Mouse (Mus musculus) forebrain, embryonic 15.5 days (tissue): Measurements from ENCODE around the gene Fam129b. TPM values are rescaled to one million over a fixed set of nuclear protein-coding genes. Genes with fewer than 3 reads are reported as not detected.

ENCODE experiments used
- ATAC-seq: fragments of 200-750 bp; cut with Nextera tagmentation; replicated peaks from 2 replicates; pipeline ENCODE4 v1.8.0; 2017; ENCODE audit warnings: mild to moderate bottlenecking, moderate TSS enrichment, moderate library complexity
- H3K27ac ChIP-seq: fragments of 300-500 bp; sonication (generic); replicated peaks from 2 replicates; pipeline ENCODE4 v1.5.1; 2015; ENCODE audit warnings: mild to moderate bottlenecking, inconsistent platforms
- H3K27me3 ChIP-seq: fragments of 300-500 bp; sonication (generic); 2 replicates; pipeline ENCODE4 v1.6.1; 2015; ENCODE audit warnings: inconsistent platforms
- H3K36me3 ChIP-seq: fragments of 300-500 bp; sonication (generic); 2 replicates; pipeline ENCODE4 v1.6.1; 2015; ENCODE audit warnings: mild to moderate bottlenecking, inconsistent platforms
- H3K4me1 ChIP-seq: fragments of 300-500 bp; sonication (generic); 2 replicates; pipeline ENCODE4 v1.6.1; 2015; ENCODE audit warnings: inconsistent platforms
- H3K4me2 ChIP-seq: fragments of 300-500 bp; sonication (generic); replicated peaks from 2 replicates; pipeline ENCODE4 v1.6.1; 2015; ENCODE audit warnings: mild to moderate bottlenecking, inconsistent platforms
- H3K4me3 ChIP-seq: fragments of 300-500 bp; sonication (generic); 2 replicates; pipeline ENCODE4 v1.5.1; 2015; ENCODE audit warnings: mild to moderate bottlenecking, inconsistent platforms
- H3K9ac ChIP-seq: fragments of 300-500 bp; sonication (generic); replicated peaks from 2 replicates; pipeline ENCODE4 v1.6.1; 2015; ENCODE audit warnings: mild to moderate bottlenecking, inconsistent platforms
- H3K9me3 ChIP-seq: fragments of 300-500 bp; sonication (generic); 2 replicates; pipeline ENCODE4 v1.6.1; 2016; ENCODE audit warnings: inconsistent platforms
- WGBS: fragments of 180-500 bp; shearing (Covaris S2); methylation state at CpG from one replicate; pipeline ENCODE4 v1.1.7; 2015; ENCODE audit warnings: mixed read lengths; 5-methylcytosine and 5-hydroxymethylcytosine counted together
- polyA plus RNA-seq: library from polyadenylated mRNA; unstranded; fragments of >200 nt; fragmentation: Nextera tagmentation; extraction: Ambion mirVana; gene quantifications from 2 replicates; pipeline ENCODE4 v1.2.1, GENCODE M21; 2015

The Fam129b gene
- polyA plus RNA-seq, 1 experiment from 2014 or later, result 33.5 TPM

DNA sequence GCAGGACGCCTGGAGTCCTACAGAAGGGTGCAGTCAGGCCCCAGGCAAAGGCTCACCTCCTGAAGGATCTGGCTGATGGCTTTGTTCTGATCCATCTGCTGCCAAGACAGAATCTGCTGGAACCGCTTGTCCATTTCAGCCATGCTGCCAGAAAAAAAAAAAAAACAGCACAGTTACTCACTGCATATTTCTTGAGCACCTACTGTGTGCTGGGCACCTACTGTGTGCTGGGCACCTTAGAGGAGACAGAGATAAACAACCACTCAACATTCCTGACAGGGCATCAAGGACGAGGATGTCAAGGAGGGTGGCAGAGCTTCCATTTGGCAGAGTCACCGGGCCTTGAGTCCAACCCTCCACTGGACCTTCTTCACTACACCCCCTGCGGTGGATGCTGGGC is 62.8 kb downstream of the Fam129b start:
- Histone ChIP-seq H3K4me2 (no peak overlapping the region), H3K36me3 (peaks cover 46% of the 10 kb centered on the region)
- 96% methylated on average over 5 of the region's 5 CpGs for WGBS

DNA sequence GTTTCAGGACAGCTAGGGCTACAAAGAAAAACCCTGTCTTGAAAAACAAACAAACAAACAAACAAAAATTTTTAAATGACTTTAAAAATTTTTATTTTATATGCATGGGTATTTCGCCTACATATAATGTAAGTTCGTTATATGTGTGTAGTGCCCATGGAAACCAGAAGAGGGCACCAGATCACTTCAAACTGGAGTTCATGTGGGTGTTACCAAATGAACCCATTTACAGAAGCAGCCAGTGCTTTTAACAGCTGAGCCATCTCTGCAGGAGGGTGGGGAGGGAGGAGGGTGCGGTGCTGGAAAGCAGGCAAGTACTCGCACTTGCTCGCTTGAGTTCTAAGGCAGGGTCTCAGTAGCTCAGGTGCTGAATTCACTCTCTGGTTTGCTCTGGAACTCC is 63.5 kb downstream of the Fam129b start:
- Histone ChIP-seq H3K4me1 (no peaks in the 10 kb centered on the region), H3K9ac (no peak overlapping the region), H3K27me3 (no peaks in the 10 kb centered on the region), H3K36me3 (peaks cover 48% of the 10 kb centered on the region), H3K4me2 (no peak overlapping the region), H3K27ac (no peak overlapping the region), H3K9me3 (no peaks in the 10 kb centered on the region), H3K4me3 (no peak overlapping the region)
- 69% methylated on average over 5 of the region's 5 CpGs for WGBS
- ATAC-seq, result no peak

More for the DNA sequence above, 62.8 kb downstream of the Fam129b start:
- Histone ChIP-seq H3K27ac (no peak overlapping the region), H3K27me3 (no peaks in the 10 kb centered on the region), H3K9ac (no peak overlapping the region), H3K4me1 (no peaks in the 10 kb centered on the region), H3K9me3 (no peaks in the 10 kb centered on the region), H3K4me3 (no peak overlapping the region)
- no peak for ATAC-seq

DNA sequence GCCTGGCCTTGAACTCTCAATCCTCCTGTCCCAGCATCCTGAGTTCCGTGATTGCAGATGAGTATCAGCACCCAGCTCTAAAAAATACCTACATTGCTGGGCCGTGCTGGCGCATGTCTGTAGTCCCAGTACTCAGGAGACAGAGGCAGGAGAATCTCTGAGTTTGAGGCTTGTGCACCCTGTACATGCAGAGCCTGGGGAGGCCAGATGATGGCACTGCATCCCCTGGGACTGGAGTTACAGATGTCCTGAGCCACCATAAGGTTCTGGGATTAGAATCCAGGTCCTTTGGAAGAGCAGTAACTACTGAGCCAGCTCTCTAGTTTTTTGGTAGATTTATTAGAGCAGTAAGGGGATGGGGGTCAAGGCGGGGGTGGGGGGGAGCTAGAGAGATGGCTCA is 64.6 kb downstream of the Fam129b start:
- Histone ChIP-seq H3K4me3 (no peak overlapping the region), H3K36me3 (peaks cover 53% of the 10 kb centered on the region), H3K27ac (no peak overlapping the region), H3K4me2 (no peak overlapping the region), H3K9ac (no peak overlapping the region), H3K9me3 (no peaks in the 10 kb centered on the region), H3K27me3 (no peaks in the 10 kb centered on the region), H3K4me1 (no peaks in the 10 kb centered on the region)
- 91% methylated on average over 4 of the region's 4 CpGs for WGBS
- no peak for ATAC-seq

DNA sequence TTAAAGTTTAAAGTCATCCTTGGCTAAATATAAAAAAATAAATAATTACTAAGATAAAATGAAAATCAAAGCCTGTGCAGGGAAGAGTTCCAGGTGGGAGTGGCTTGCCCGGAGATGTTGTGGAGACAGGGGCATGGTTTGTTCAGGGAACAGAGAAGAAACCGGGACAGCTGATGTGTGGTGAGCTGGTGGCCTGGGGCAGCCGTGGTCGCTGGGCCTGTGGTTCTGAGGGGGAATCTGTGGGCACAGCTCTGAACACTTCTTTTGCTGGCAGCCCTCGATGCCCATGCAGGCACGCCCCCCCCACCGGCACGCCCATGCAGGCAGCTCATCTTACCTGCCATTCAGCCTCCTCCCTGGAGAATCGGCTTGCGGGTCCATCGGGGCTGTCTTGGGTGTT is 71.5 kb downstream of the Fam129b start:
- Histone ChIP-seq H3K27me3 (no peaks in the 10 kb centered on the region), H3K9ac (no peak overlapping the region), H3K9me3 (no peaks in the 10 kb centered on the region), H3K27ac (no peak overlapping the region), H3K36me3 (peaks cover 39% of the 10 kb centered on the region), H3K4me1 (no peaks in the 10 kb centered on the region), H3K4me2 (no peak overlapping the region), H3K4me3 (no peak overlapping the region)
- ATAC-seq, result no peak
- WGBS, result 92% methylated on average over 11 of the region's 11 CpGs

DNA sequence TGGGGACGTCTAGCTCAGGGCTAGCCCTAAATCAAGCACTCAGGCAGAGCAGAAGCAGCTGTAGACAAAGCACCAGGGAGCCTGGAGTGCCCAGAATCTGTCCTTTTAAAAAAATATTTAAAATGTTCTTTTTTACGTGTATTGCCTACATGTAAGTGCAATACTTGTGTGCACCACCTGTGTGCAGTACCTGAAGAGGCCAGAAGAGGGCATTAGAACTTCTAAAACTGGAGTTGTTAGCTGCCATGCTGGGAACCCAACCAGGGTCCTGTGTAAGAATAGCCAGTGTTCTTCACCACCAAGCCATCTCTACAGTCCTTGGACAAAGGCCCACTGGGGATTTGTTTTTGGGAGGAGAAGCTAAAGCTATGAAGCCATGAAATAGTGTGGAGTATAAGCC is 78.7 kb downstream of the Fam129b start:
- Histone ChIP-seq H3K9ac (no peak overlapping the region), H3K36me3 (peaks cover 38% of the 10 kb centered on the region), H3K4me1 (no peaks in the 10 kb centered on the region), H3K4me3 (no peak overlapping the region), H3K27me3 (no peaks in the 10 kb centered on the region), H3K9me3 (no peaks in the 10 kb centered on the region), H3K4me2 (no peak overlapping the region), H3K27ac (no peak overlapping the region)
- 100% methylated on average over 2 of the region's 2 CpGs for WGBS
- no peak for ATAC-seq

DNA sequence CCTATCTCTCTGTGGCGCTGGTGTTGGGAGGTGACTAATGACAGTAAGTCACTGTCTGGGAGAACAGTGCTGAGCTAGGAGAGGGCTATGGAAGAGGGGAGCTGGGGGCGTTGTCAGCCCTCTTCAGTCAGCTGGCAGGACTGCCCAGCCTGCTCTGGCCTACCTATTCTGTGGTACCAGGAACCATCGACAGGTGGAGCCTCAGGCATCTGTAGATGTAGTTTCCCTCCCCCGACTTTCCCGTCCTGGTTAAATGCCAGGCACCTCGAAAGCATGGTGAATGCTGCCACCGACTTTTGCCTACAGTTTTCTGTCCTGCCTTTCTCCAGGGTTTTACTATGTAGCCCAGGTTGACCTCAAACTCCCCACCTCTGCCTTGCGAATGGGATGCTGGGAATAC is 81.4 kb downstream of the Fam129b start:
- Histone ChIP-seq H3K9ac (no peak overlapping the region), H3K27me3 (no peaks in the 10 kb centered on the region), H3K4me3 (no peak overlapping the region), H3K36me3 (peaks cover 32% of the 10 kb centered on the region), H3K4me1 (peaks cover 14% of the 10 kb centered on the region), H3K4me2 (no peak overlapping the region), H3K27ac (no peak overlapping the region), H3K9me3 (no peaks in the 10 kb centered on the region)
- no peak for ATAC-seq
- 59% methylated on average over 8 of the region's 8 CpGs for WGBS

DNA sequence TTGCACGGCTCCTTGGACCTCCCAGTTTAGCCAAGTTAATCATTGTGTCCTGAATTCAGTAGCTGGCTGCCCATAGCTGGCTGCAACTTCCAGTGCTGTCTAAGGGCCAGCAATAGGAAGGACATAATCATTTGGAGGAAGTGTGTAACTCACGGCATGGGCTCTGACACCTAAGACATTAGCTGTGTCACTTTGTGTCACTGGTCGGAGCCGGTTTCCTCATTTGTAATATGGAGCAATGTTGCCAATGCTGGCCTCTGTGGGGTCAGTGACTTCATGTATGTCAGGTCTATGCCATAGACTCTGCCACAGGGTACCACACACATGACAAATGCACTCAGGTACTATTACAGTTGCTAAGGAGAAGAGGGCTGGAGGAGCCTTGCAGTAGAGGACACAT is 84.4 kb downstream of the Fam129b start:
- H3K9me3 ChIP-seq, result no peaks in the 10 kb centered on the region
- peak overlapping the region; percentile 71; the same call in 1 of the 2 replicates for H3K4me3 ChIP-seq
- peaks cover 33% of the 10 kb centered on the region for H3K36me3 ChIP-seq
- WGBS, result 93% methylated on average over 4 of the region's 4 CpGs
- H3K27me3 ChIP-seq, result no peaks in the 10 kb centered on the region
- ATAC-seq, result no peak
- H3K4me2 ChIP-seq, result peak overlapping the region; percentile 91
- H3K9ac ChIP-seq, result peak overlapping the region; percentile 90; the same call in 1 of the 2 replicates
- H3K4me1 ChIP-seq, result peaks cover 39% of the 10 kb centered on the region
- no peak overlapping the region for H3K27ac ChIP-seq

DNA sequence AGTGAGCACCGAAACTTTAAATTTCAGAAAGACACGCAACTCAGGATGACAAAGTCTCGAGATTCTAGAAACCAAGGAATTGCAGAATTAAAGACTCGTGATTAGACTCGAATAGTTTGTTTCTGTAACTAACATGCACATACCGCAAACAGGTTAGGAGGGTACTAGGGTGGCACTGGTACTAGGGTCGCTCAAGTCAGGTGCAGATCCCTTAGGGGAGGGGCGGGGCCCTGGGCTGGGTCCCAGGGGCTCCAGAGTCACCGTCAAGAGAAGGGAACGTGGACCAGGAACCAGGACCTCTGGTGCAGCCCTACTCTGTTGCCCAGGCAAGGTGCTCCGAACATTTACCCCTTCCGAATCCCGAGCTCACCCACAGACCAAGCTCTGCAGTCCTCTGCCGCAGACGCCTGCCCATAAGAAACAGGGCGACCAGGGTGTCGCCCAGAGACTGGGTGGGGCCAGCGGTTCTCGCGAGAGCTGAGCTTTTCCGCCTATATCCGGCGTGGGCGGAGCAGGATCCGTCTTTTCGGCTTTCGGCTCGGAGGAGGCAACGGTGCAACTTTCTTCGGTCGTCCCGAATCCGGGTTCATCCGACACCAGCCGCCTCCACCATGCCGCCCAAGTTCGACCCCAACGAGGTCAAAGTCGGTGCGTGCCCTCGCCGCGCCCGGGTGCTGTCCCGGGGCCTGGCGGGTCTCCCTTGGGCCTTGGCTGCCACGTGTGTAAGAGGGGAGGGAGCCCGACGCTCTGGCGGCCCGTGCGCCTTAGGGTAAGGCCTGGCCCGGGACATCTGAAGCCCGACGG is 85.5 kb downstream of the Fam129b start, which contains the start of the genes Rpl12 and Lrsam1:
Gene Rpl12 (plus strand): TSS at position 368 of the 804 bp plus-strand sequence.
Gene Lrsam1 (minus strand): TSS at position 423 of the 804 bp plus-strand sequence.
- no peaks in the 10 kb centered on the region for H3K9me3 ChIP-seq
- peak within 1 kb of the TSS; percentile 90 for H3K9ac ChIP-seq
- H3K4me1 ChIP-seq, result peaks cover 45% of the 10 kb centered on the region
- H3K36me3 ChIP-seq, result peaks cover 29% of the 10 kb centered on the region
- ATAC-seq, result peak; percentile 97
- H3K27ac ChIP-seq, result peak within 1 kb of the TSS; percentile 76
- H3K27me3 ChIP-seq, result no peaks in the 10 kb centered on the region
- H3K4me3 ChIP-seq, result peak within 1 kb of the TSS; percentile 71
- WGBS, result 3% methylated on average over 53 of the region's 55 CpGs
- H3K4me2 ChIP-seq, result peak within 1 kb of the TSS; percentile 91

DNA sequence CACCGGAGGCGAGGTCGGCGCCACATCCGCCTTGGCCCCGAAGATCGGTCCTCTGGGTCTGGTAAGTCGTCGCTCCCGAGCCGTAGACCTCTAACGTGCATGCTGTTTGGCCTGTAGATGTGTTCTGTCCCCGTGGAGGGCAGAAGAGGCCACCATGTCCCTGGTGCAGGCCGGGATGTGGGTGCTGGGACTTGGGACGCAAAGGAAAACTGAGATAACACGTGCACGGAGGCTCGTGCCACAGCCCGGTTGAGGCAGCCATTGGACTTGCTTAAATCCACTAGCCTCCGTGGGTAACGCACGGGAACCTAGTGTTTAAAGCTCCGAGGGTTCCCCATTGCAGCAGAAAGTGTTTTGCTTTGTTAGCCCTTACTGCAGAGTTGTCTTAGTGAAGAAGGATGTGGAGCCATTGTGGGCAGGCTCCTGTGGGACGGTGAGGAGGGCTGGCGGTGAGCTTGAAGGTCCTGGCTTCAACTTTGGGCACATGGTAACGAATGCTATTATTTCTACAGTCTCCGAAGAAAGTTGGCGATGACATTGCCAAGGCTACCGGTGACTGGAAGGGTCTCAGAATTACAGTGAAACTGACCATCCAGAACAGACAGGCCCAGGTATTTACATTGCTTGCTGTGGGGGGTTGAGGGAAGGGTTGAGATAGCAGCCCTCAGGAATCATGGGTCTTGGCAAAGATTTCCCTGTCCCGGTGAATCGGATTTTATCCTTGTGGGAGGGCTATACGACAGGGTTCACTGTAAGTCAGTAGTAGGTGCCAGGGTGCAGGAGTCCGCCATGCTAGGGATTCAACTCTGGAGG is 86.4 kb downstream of the Fam129b start:
- Histone ChIP-seq H3K9ac (peak overlapping the region; percentile 90), H3K4me3 (peak overlapping the region; percentile 71), H3K27ac (peak overlapping the region; percentile 76), H3K36me3 (peaks cover 29% of the 10 kb centered on the region), H3K9me3 (no peaks in the 10 kb centered on the region), H3K4me2 (peak overlapping the region; percentile 91), H3K27me3 (no peaks in the 10 kb centered on the region), H3K4me1 (peaks cover 49% of the 10 kb centered on the region)
- peak; percentile 4; the same call in 1 of the 2 replicates for ATAC-seq
- under 1% methylated on average over 33 of the region's 33 CpGs for WGBS

DNA sequence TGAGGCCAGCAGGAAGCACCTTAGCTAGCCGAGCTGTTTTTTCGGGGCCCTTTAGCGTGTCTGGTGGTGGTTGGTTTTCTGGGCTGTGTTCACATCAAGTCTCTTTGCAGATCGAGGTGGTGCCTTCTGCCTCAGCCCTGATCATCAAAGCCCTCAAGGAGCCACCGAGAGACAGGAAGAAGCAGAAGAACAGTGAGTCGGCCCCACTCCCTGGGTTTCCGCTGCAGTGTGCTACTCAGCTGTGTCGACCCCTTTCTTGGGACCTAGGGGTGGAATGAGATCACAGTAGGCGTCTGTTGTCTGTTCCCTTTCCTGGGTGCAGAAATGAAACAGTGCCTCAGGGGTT is 86.9 kb downstream of the Fam129b start:
- H3K9ac ChIP-seq, result peak overlapping the region; percentile 90
- WGBS, result 6% methylated on average over 9 of the region's 9 CpGs
- H3K27ac ChIP-seq, result peak overlapping the region; percentile 76; the same call in 1 of the 2 replicates
- peaks cover 55% of the 10 kb centered on the region for H3K4me1 ChIP-seq
- no peak for ATAC-seq
- no peaks in the 10 kb centered on the region for H3K9me3 ChIP-seq
- H3K27me3 ChIP-seq, result no peaks in the 10 kb centered on the region
- H3K4me3 ChIP-seq, result peak overlapping the region; percentile 71
- H3K4me2 ChIP-seq, result peak overlapping the region; percentile 91
- peaks cover 25% of the 10 kb centered on the region for H3K36me3 ChIP-seq

DNA sequence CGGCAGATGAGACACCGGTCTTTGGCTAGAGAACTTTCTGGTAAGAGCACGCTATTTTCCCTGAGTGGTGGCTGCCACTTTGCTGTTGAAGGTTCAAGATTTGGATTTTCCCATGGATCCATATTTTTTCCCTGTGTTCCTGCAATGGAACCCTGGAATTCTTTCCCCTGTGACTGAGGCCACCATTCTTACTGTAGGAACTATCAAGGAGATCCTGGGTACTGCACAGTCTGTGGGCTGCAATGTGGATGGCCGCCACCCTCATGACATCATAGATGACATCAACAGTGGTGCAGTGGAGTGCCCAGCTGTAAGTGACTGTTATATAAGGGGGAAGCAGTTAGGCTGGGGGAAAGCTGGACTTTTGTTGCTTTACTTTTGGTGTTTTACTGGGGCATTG is 87.6 kb downstream of the Fam129b start:
- Histone ChIP-seq H3K36me3 (peaks cover 25% of the 10 kb centered on the region), H3K9ac (0 out of 2 replicates have a peak overlapping the region, but pooled peaks have one; percentile 90), H3K27me3 (no peaks in the 10 kb centered on the region), H3K4me2 (peak overlapping the region; percentile 91; the same call in 1 of the 2 replicates), H3K9me3 (no peaks in the 10 kb centered on the region), H3K4me3 (peak overlapping the region; percentile 71), H3K4me1 (peaks cover 59% of the 10 kb centered on the region), H3K27ac (no peak overlapping the region)
- no peak for ATAC-seq
- 69% methylated on average over 4 of the region's 4 CpGs for WGBS

DNA sequence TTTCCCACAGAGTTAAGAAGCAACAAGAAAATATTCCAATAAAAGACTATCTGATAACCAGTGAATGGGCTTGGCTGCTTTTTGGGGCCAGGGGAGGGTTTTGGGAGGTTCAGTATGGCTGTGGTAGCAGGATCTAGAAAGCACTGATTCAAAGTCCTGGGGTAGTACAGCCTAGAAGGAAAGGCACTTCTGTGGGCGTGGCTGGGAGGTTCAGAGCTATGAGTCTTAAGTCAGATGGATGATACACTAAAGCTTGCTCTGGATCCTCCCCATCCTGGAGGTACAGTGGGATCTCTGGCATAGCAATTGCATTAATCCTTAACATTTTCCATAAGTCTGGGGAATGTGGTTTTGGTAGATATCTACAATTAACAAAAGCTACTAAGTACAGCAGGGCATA is 88.1 kb downstream of the Fam129b start:
- Histone ChIP-seq H3K4me2 (no peak overlapping the region), H3K9ac (no peak overlapping the region), H3K9me3 (no peaks in the 10 kb centered on the region), H3K27ac (no peak overlapping the region), H3K4me3 (no peak overlapping the region), H3K4me1 (peaks cover 59% of the 10 kb centered on the region), H3K36me3 (peaks cover 25% of the 10 kb centered on the region), H3K27me3 (no peaks in the 10 kb centered on the region)
- WGBS, result 63% methylated on average over 1 of the region's 1 CpGs
- no peak for ATAC-seq
